Mouse (Mus musculus) left cerebral cortex, adult 9 months (tissue): ENCODE results near the gene Olfr1402.
A peak's percentile ranks its signal among the peaks of the same experiment; 100 is the strongest.

Source experiments
- DNase-seq, 2 experiments: peaks; one replicate each; pipeline ENCODE4 v3.0.0; 2022; ENCODE audit warnings: low spot score in 2 of 2

Gene Olfr1402

DNA sequence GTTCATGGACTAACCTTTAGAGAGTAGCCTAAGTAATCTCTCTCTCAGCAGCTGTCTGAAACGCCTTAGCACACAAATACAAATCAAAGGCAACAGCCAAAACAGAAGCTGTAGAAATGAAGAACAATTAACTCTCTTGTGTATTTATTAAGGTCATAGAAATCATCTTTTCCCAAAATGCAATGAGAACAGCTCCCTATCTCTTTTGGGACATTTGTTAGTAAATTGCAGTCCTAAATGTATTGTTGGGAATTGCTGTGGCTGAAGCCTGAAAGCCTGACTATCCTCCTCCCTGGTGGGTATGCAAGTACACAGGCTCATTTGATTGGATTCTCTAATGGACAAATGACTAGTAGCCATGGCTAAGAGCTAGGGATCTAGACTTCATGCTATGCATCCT lies at the start of gene Olfr1402:
Gene Olfr1402 (minus strand): TSS at position 101 of the 400 bp plus-strand sequence.
- DNase-seq = no peak

DNA sequence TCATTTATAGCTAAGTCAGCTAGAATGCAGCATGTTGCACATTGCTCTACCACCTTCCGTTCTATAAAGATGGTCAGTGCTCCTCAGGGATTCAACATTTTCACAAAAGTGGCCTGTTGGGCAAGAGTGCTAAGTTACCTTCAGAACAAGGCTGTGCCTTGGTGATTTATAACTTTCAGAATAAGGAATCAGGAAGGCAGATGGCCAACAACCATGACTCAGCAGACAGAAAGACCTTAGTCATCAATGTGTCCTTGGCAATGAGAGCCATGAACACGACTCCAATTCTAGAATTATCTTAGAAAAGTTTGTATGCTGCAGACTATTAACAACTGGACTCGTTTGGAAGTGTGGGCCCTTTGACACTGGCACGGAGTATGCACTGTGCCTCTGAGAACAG lies 33.5 kb upstream of the Olfr1402 start:
- DNase-seq = peak in 1 of 2 experiments; percentile 8

DNA sequence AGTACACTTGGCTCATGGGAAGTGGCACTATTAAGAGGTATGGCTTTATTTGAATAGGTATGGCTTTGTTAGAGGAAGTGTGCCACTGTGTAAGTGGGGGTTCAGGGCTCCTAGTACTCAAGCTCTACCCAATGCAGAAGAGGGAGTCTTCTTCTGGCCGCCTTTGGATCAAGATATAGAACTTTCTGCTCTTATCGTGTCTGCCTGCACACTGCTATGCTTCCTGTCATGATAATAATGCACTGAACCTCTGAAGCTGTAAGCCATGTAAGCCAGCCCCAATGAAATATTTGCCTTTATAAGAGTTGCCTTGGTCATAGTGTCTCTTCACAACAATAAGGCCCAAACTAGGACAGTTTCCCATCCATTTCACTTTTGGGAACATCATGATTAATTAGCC lies 16.8 kb upstream of the Olfr1402 start:
- DNase-seq = no peak

DNA sequence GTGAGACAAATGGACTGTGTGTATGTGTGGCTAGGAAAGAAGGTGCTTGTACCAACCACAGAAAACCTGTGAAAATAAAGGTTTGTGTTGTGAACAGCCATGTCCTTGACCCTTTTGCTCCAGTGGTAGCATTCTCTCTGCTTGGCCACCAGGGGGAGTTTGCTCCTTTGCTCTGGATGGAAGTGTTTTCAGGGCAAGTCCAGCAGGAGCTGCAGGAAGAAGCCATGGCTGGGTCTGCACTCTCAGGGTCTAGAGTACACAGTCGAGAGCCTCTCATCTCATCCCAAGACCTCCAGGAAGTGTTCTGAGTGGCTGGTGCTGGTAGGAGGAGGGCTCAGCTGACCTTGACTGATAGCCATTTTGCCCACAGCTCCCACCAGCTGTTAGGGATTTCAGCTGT lies 27.5 kb downstream of the Olfr1402 start:
- no peak for DNase-seq

DNA sequence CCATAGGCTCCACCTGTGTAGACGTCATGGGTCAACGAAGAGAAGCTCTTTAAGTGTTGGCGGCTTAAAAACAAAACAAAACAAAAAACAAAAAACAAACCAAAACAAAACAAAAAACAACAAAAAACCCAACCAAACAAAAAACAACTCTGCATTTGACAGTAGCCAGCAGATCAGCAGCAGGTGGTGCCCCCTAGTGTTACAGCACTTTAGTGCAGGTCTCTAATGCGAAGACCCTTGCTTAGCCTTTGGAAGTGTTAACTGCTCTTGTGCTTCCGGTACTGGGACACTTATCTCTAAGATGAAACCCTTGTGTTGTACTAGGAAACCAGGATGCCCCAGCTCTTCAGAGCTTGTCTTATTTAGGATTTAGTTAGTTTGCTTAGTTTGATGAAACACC lies 28.7 kb downstream of the Olfr1402 start:
- DNase-seq = no peak

DNA sequence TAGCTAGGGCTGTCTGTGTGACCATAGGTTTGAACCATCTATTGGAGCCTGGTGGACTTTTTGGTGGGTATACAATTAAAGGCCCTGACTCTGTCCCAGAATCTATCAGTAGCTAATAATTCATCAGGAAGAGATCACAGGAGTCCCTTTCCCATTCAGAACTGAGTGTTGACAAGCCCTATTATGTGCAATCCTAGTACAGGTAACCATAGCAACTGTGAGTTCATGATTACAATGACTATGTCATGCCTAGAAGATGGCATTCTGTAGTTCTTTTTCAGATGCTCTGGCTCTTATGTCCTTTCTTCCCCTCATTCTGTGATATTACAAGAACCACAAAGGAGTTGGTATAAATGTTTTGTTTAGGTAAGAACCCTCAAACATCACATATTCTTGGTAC lies 51.4 kb downstream of the Olfr1402 start:
- DNase-seq = no peak

DNA sequence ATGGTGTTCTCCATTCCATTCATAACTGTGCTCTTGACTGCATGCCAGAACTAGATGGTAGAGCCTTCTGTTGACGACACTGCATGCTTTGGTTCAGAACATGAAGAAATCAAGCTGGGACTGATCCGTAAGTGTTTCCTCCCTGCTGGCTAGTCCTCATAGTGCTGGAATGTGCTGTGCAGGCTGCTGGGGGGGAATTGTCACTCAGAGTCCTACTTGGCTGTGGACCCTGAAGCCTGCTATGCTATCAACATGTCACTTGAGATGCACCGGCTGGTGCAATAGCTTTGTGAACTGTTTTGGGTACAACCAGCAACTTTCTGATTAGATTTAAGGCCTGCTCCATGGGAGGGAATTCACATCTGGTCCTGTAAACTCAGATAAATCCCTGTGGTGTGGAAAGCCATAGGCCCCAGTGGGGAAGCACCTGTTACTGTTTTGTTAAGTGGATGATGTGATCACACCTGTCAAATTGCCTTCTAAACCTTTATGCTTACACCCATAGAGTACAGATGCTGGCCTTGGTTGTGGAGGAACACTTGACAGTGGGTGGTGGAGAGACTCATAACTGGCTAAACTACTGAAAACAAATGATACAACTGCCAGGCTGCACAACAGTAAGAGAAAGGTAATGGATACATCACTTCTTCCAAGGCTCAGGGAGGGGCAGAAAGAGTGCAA lies 58.3 kb downstream of the Olfr1402 start:
- no peak for DNase-seq

DNA sequence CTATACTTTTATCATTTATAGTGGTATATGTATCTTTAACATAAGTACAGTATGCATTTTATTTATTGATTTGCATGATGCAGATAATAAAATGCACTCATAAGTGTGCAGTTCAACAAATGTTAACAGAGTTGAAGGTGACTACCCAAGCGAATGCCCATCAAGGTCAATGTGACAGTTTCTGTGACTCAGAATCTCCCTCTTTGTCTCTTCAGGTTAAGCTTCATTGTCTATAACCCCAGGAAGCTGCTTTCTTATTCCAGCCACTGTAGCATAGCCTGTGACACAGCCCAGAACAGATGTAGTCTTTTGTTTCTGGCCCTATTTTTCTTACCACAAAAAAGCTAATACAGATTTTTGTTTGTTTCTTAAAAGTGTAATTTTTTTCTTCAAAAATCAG lies 63.4 kb downstream of the Olfr1402 start:
- DNase-seq = no peak
